Mouse (Mus musculus): ENCODE measurements around the gene Tmem235.

- TF ChIP-seq ZNF384 (IDR thresholded peaks at IDR 0.05; ENCODE audit: low read depth, low read length): no peak
- TF ChIP-seq POLR2A (IDR thresholded peaks at IDR 0.05; ENCODE audit: low read depth, low read length): no peak
- no peak for TF ChIP-seq ETS1 (conservative IDR thresholded peaks at IDR 0.05; ENCODE audit: low read depth, low read length)
- TF ChIP-seq MEF2A (IDR thresholded peaks at IDR 0.05; ENCODE audit: borderline replicate concordance, low read depth, low read length): no peak
- no peak for TF ChIP-seq CTCF (conservative IDR thresholded peaks at IDR 0.05 in 1 of 2, IDR thresholded peaks at IDR 0.05 in 1 of 2; ENCODE audit: low read depth in 2 of 2, low read length in 2 of 2)
- no peak for TF ChIP-seq GABPA (IDR thresholded peaks at IDR 0.05; ENCODE audit: insufficient replicate concordance, low read depth, low read length)
- no peak for TF ChIP-seq PAX5 (IDR thresholded peaks at IDR 0.05; ENCODE audit: low read length)
Measured at GRCm38 (mm10) chr11:117904442-117904841, 43.9 kb downstream of the Tmem235 start.

Data from CH12.LX (cell line).